ENCODE assay signal across 14 mouse cellular contexts in genomic region chrX:159650727-159651126, GRCm38 (mm10). TPM values are rescaled to one million over a fixed set of nuclear protein-coding genes. Genes with fewer than 3 reads are reported as not detected.
DNase-seq lines count a peak whose midpoint lies in the region; ATAC-seq lines count a peak whose summit lies in the region.
"Had no signal": no experiment of that assay in that cellular context is flagged by ENCODE, and none has a peak within 500 bp of the region (broad histone marks: within the 10 kb centered on the region; RNA-seq: fewer than 3 reads in every experiment).

No protein-coding gene starts in this region.

- WGBS in heart, embryonic 14.5 days, result 65% methylated on average over 6 of the region's 6 CpGs
- 75% methylated on average over 6 of the region's 6 CpGs for WGBS in heart, embryonic 12.5 days
- WGBS in lung, embryonic 15.5 days, result 74% methylated on average over 6 of the region's 6 CpGs
- 51% methylated on average over 6 of the region's 6 CpGs for WGBS in liver, embryonic 13.5 days (ENCODE audit: insufficient replicate concordance)
- WGBS in intestine, embryonic 15.5 days, result 79% methylated on average over 6 of the region's 6 CpGs

- H3K9me3 ChIP-seq in heart, embryonic 14.5 days (ENCODE audit: control insufficient read depth, low read length), result no peaks in the 10 kb centered on the region
- no peaks in the 10 kb centered on the region for H3K9me3 ChIP-seq in heart, embryonic 12.5 days (replicated peaks)
- no peaks in the 10 kb centered on the region for H3K9me3 ChIP-seq in lung, embryonic 15.5 days
- no peaks in the 10 kb centered on the region for H3K9me3 ChIP-seq in liver, embryonic 13.5 days (replicated peaks)
- no peaks in the 10 kb centered on the region for H3K9me3 ChIP-seq in intestine, embryonic 15.5 days
- H3K9me3 ChIP-seq: embryonic facial prominence, embryonic 15.5 days; forebrain, embryonic 15.5 days; limb, embryonic 10.5 days; megakaryocyte, embryonic 14.5 days had no signal

- ATAC-seq in heart, embryonic 14.5 days (ENCODE audit: insufficient number of reproducible peaks, insufficient read depth, low FRiP score, low read depth), result no peak
- no peak for ATAC-seq in heart, embryonic 12.5 days (ENCODE audit: insufficient number of reproducible peaks, low FRiP score)
- ATAC-seq in lung, embryonic 15.5 days (ENCODE audit: borderline replicate concordance, extremely low read depth, low FRiP score, low TSS enrichment), result no peak; the same call in 1 of the 2 replicates
- peak; percentile 31; the same call in 1 of the 2 replicates for ATAC-seq in liver, embryonic 13.5 days (ENCODE audit: low read depth)
- ATAC-seq in intestine, embryonic 15.5 days, result no peak
- ATAC-seq: forebrain, embryonic 15.5 days had no signal

- H3K9ac ChIP-seq in heart, embryonic 14.5 days (ENCODE audit: low read length), result no peak overlapping the region
- no peak overlapping the region for H3K9ac ChIP-seq in heart, embryonic 12.5 days
- no peak overlapping the region for H3K9ac ChIP-seq in lung, embryonic 15.5 days
- H3K9ac ChIP-seq in liver, embryonic 13.5 days, result no peak overlapping the region
- no peak overlapping the region for H3K9ac ChIP-seq in intestine, embryonic 15.5 days
- H3K9ac ChIP-seq: embryonic facial prominence, embryonic 15.5 days; forebrain, embryonic 15.5 days had no signal

- no peaks in the 10 kb centered on the region for H3K36me3 ChIP-seq in heart, embryonic 14.5 days (ENCODE audit: control insufficient read depth, insufficient read depth, low read length)
- no peaks in the 10 kb centered on the region for H3K36me3 ChIP-seq in heart, embryonic 12.5 days
- no peaks in the 10 kb centered on the region for H3K36me3 ChIP-seq in lung, embryonic 15.5 days
- no peaks in the 10 kb centered on the region for H3K36me3 ChIP-seq in liver, embryonic 13.5 days
- no peaks in the 10 kb centered on the region for H3K36me3 ChIP-seq in intestine, embryonic 15.5 days
- H3K36me3 ChIP-seq: embryonic facial prominence, embryonic 15.5 days; forebrain, embryonic 15.5 days; limb, embryonic 10.5 days had no signal

- H3K4me2 ChIP-seq in heart, embryonic 14.5 days (ENCODE audit: low read length), result no peak overlapping the region
- H3K4me2 ChIP-seq in heart, embryonic 12.5 days, result no peak overlapping the region
- no peak overlapping the region for H3K4me2 ChIP-seq in lung, embryonic 15.5 days
- H3K4me2 ChIP-seq in liver, embryonic 13.5 days, result 0 out of 2 replicates have a peak overlapping the region, but pooled peaks have one; percentile 26
- no peak overlapping the region for H3K4me2 ChIP-seq in intestine, embryonic 15.5 days (replicated peaks)
- H3K4me2 ChIP-seq: embryonic facial prominence, embryonic 15.5 days; forebrain, embryonic 15.5 days had no signal

- H3K27me3 ChIP-seq in heart, embryonic 14.5 days (ENCODE audit: control insufficient read depth, insufficient read depth, low read length), result no peaks in the 10 kb centered on the region
- H3K27me3 ChIP-seq in heart, embryonic 12.5 days (replicated peaks), result no peaks in the 10 kb centered on the region
- no peaks in the 10 kb centered on the region; the same call in 1 of the 2 replicates for H3K27me3 ChIP-seq in lung, embryonic 15.5 days
- H3K27me3 ChIP-seq in liver, embryonic 13.5 days, result no peaks in the 10 kb centered on the region
- no peaks in the 10 kb centered on the region for H3K27me3 ChIP-seq in intestine, embryonic 15.5 days (replicated peaks)
- H3K27me3 ChIP-seq: embryonic facial prominence, embryonic 15.5 days; forebrain, embryonic 15.5 days had no signal

- H3K4me1 ChIP-seq in heart, embryonic 14.5 days (ENCODE audit: control insufficient read depth in 2 of 2, insufficient read depth in 2 of 2, low read length in 2 of 2), result no peaks in the 10 kb centered on the region
- 0 out of 2 replicates have a peak, but pooled peaks cover 3% of the 10 kb centered on the region for H3K4me1 ChIP-seq in heart, embryonic 12.5 days (replicated peaks)
- no peaks in the 10 kb centered on the region for H3K4me1 ChIP-seq in lung, embryonic 15.5 days
- peaks cover 12% of the 10 kb centered on the region for H3K4me1 ChIP-seq in brown adipose tissue, adult 24 weeks (ENCODE audit: control insufficient read depth, insufficient read depth, insufficient read length, low read length)
- peaks cover 12% of the 10 kb centered on the region for H3K4me1 ChIP-seq in liver, embryonic 13.5 days (replicated peaks)
- H3K4me1 ChIP-seq in intestine, embryonic 15.5 days (replicated peaks), result no peaks in the 10 kb centered on the region
- H3K4me1 ChIP-seq: embryonic facial prominence, embryonic 15.5 days; forebrain, embryonic 15.5 days had no signal

- DNase-seq in lung, postnatal 25 days (ENCODE audit: low spot score), result no peak
- DNase-seq in liver, embryonic 13.5 days, result no peak
- DNase-seq in testis, postnatal 10 days (ENCODE audit: low spot score), result no peak
- DNase-seq: cerebellum, postnatal 25 days; gastrocnemius, postnatal 36 days had no signal

- peak overlapping the region; percentile 33 to 47; a peak in 2 of 4 replicates for H3K27ac ChIP-seq in heart, embryonic 14.5 days (replicated peaks in 1 of 2; ENCODE audit: control insufficient read depth in 1 of 2, insufficient read depth in 1 of 2, low read depth in 2 of 2, low read length in 2 of 2)
- H3K27ac ChIP-seq in heart, embryonic 12.5 days (ENCODE audit: poor library complexity, severe bottlenecking), result no peak overlapping the region
- peak overlapping the region; percentile 29 for H3K27ac ChIP-seq in lung, embryonic 15.5 days
- H3K27ac ChIP-seq in brown adipose tissue, adult 24 weeks (replicated peaks; ENCODE audit: low read depth, low read length), result peak overlapping the region; percentile 66; the same call in 1 of the 2 replicates
- H3K27ac ChIP-seq in liver, embryonic 13.5 days, result no peak overlapping the region
- H3K27ac ChIP-seq in intestine, embryonic 15.5 days, result no peak overlapping the region
- H3K27ac ChIP-seq: embryonic facial prominence, embryonic 15.5 days; forebrain, embryonic 15.5 days; limb, embryonic 10.5 days had no signal

- H3K4me3 ChIP-seq in heart, embryonic 14.5 days (ENCODE audit: control insufficient read depth in 1 of 2, insufficient read depth in 1 of 2, low read depth in 1 of 2, low read length in 2 of 2), result no peak overlapping the region
- no peak overlapping the region for H3K4me3 ChIP-seq in heart, embryonic 12.5 days
- H3K4me3 ChIP-seq in lung, embryonic 15.5 days, result no peak overlapping the region
- no peak overlapping the region for H3K4me3 ChIP-seq in brown adipose tissue, adult 24 weeks (ENCODE audit: insufficient read depth, low read depth, low read length)
- no peak overlapping the region for H3K4me3 ChIP-seq in liver, embryonic 13.5 days (replicated peaks)
- no peak overlapping the region for H3K4me3 ChIP-seq in intestine, embryonic 15.5 days (replicated peaks)
- H3K4me3 ChIP-seq: embryonic facial prominence, embryonic 15.5 days; forebrain, embryonic 15.5 days; limb, embryonic 10.5 days had no signal

RNA-seq across cellular contexts. Expression of gene Sh3kbp1, which starts 23.7 kb away (rescaled TPM):
- polyA plus RNA-seq in heart, embryonic 14.5 days (2014; fragmentation: Nextera tagmentation; extraction: Ambion mirVana), result 132 and 157 TPM in 2 replicates
- polyA plus RNA-seq in heart, embryonic 12.5 days (2016; fragmentation: Nextera tagmentation; extraction: Ambion mirVana), result 85.3 and 92.7 TPM in 2 replicates
- polyA plus RNA-seq in lung, embryonic 15.5 days (2015; fragmentation: Nextera tagmentation; extraction: Ambion mirVana), result 35.9 and 36.9 TPM in 2 replicates
- 90.3 and 99.4 TPM in 2 replicates for polyA plus RNA-seq in brown adipose tissue, adult 24 weeks (2012; ENCODE audit: insufficient read depth, insufficient read length, missing spikeins)
- 10.7 and 14.3 TPM in 2 replicates for polyA plus RNA-seq in liver, embryonic 13.5 days (2015; fragmentation: Nextera tagmentation; extraction: Ambion mirVana)
- 25.5 and 31.6 TPM in 2 replicates for polyA plus RNA-seq in intestine, embryonic 15.5 days (2015; fragmentation: Nextera tagmentation; extraction: Ambion mirVana)

Comparison
In these comparisons a context has a peak if more than half of its experiments do, and no peak if none do; other contexts are left out.
1. H3K27ac ChIP-seq: peak in heart, embryonic 14.5 days (2 of 2), lung, embryonic 15.5 days (single experiment) and brown adipose tissue, adult 24 weeks (single experiment); none in heart, embryonic 12.5 days (single experiment), liver, embryonic 13.5 days (single experiment) and intestine, embryonic 15.5 days (single experiment).